Mouse (Mus musculus) CH12.LX (cell line): ENCODE results near the gene Gp9.

Experiments
- CTCF ChIP-seq, 2 experiments: IDR thresholded peaks in 1 of 2; conservative IDR thresholded peaks in 1 of 2; 2 replicates each; pipeline ENCODE4 v1.5.1; 2011 to 2012; ENCODE audit warnings: low read depth in 2 of 2, low read length in 2 of 2, improper control_type of control experiment in 1 of 2, inconsistent platforms in 1 of 2, mild to moderate bottlenecking in 1 of 2, moderate library complexity in 1 of 2
- USF1 ChIP-seq: IDR thresholded peaks from 2 replicates; pipeline ENCODE4 v1.6.1; 2014; ENCODE audit warnings: low read depth, mild to moderate bottlenecking, inconsistent platforms, low read length, improper control_type of control experiment

DNA sequence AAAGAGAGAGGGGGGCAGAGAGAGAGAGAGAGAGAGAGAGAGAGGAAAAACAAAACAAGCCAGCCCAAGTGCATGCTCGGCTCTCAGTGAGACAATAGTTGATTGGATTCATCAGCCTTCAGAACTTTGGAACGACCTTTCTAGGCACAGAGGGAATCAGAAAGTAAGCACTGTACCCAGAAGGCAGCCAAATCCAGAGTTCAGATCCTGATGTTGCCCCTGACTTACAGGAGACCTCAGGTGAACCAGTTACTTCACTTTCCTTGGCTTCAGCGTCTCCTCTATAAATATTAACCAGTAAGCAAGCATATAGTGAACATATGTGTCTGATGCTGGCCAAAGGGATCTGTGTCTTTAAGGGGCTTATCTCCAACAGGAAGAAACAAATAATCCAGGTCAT, 30.6 kb downstream of the Gp9 start:
- TF ChIP-seq USF1 = no peak
- TF ChIP-seq CTCF (conservative IDR thresholded peaks at IDR 0.05 in 1 of 2, IDR thresholded peaks at IDR 0.05 in 1 of 2; ENCODE audit: low read depth in 2 of 2, low read length in 2 of 2) = no peak
